Mouse (Mus musculus) ES-Bruce4 (cell line): ENCODE data around the gene AC153137.1.

Source experiments
- CTCF ChIP-seq: IDR thresholded peaks from one replicate; pipeline ENCODE4 v1.8.1; 2011; ENCODE audit warnings: low read depth, low read length
- POLR2A ChIP-seq: IDR thresholded peaks from one replicate; pipeline ENCODE4 v1.8.1; 2011; ENCODE audit warnings: low read length; ENCODE audit not compliant: insufficient read depth

GRCm38 (mm10) chr1:31023173-31023572 is 45.4 kb upstream of the AC153137.1 start:
- no peak for TF ChIP-seq CTCF
- no peak for TF ChIP-seq POLR2A
